Mouse (Mus musculus): Measurements from ENCODE around the gene Cux2. TPM values are rescaled to one million over a fixed set of nuclear protein-coding genes. Genes with fewer than 3 reads are reported as not detected.

Cux2 gene
- polyA plus RNA-seq, 1 experiment from 2014 or later, result 4.1 TPM

- Histone ChIP-seq H3K4me1 (0 out of 2 replicates have a peak, but pooled peaks cover 2% of the 10 kb centered on the region), H3K4me2 (replicated peaks) (no peak overlapping the region), H3K9ac (no peak overlapping the region), H3K36me3 (no peaks in the 10 kb centered on the region), H3K4me3 (replicated peaks) (no peak overlapping the region), H3K27ac (replicated peaks) (no peak overlapping the region), H3K9me3 (replicated peaks) (no peaks in the 10 kb centered on the region), H3K27me3 (0 out of 2 replicates have a peak, but pooled peaks cover 3% of the 10 kb centered on the region)
- WGBS, result 67% methylated on average over 6 of the region's 6 CpGs
- no peak for ATAC-seq (ENCODE audit: insufficient number of reproducible peaks, low FRiP score, low TSS enrichment, low read depth)
Observed at GRCm38 (mm10) chr5:121996701-121997100, 53.2 kb downstream of the Cux2 start.

GRCm38 (mm10) chr5:121994808-121995207 is 55.1 kb downstream of the Cux2 start:
- no peak overlapping the region for H3K27ac ChIP-seq (replicated peaks)
- 57% methylated on average over 12 of the region's 12 CpGs for WGBS

GRCm38 (mm10) chr5:121991914-121992313 is 58.0 kb downstream of the Cux2 start:
- Histone ChIP-seq H3K9ac (no peak overlapping the region), H3K27ac (replicated peaks) (no peak overlapping the region), H3K36me3 (no peaks in the 10 kb centered on the region), H3K9me3 (replicated peaks) (no peaks in the 10 kb centered on the region), H3K4me3 (replicated peaks) (no peak overlapping the region), H3K4me2 (replicated peaks) (no peak overlapping the region), H3K4me1 (no peaks in the 10 kb centered on the region), H3K27me3 (0 out of 2 replicates have a peak, but pooled peaks cover 3% of the 10 kb centered on the region)
- 42% methylated on average over 6 of the region's 6 CpGs for WGBS
- no peak for ATAC-seq (ENCODE audit: insufficient number of reproducible peaks, low FRiP score, low TSS enrichment, low read depth)

More at GRCm38 (mm10) chr5:121994808-121995207, 55.1 kb downstream of the Cux2 start:
- Histone ChIP-seq H3K4me1 (no peaks in the 10 kb centered on the region), H3K4me2 (replicated peaks) (no peak overlapping the region), H3K4me3 (replicated peaks) (no peak overlapping the region), H3K36me3 (no peaks in the 10 kb centered on the region), H3K9ac (no peak overlapping the region), H3K9me3 (replicated peaks) (no peaks in the 10 kb centered on the region), H3K27me3 (0 out of 2 replicates have a peak, but pooled peaks cover 3% of the 10 kb centered on the region)
- ATAC-seq (ENCODE audit: insufficient number of reproducible peaks, low FRiP score, low TSS enrichment, low read depth), result no peak

- Histone ChIP-seq H3K4me3 (replicated peaks) (no peak overlapping the region), H3K36me3 (no peaks in the 10 kb centered on the region), H3K4me1 (0 out of 2 replicates have a peak, but pooled peaks cover 8% of the 10 kb centered on the region), H3K9me3 (replicated peaks) (no peaks in the 10 kb centered on the region), H3K27ac (replicated peaks) (no peak overlapping the region), H3K4me2 (replicated peaks) (no peak overlapping the region), H3K27me3 (no peaks in the 10 kb centered on the region), H3K9ac (no peak overlapping the region)
- 68% methylated on average over 9 of the region's 9 CpGs for WGBS
- no peak for ATAC-seq (ENCODE audit: insufficient number of reproducible peaks, low FRiP score, low TSS enrichment, low read depth)
Observed at GRCm38 (mm10) chr5:121985855-121986254, 64.0 kb downstream of the Cux2 start.

GRCm38 (mm10) chr5:121981650-121982131 is 68.2 kb downstream of the Cux2 start:
- Histone ChIP-seq H3K27ac (replicated peaks) (no peak overlapping the region), H3K9me3 (replicated peaks) (no peaks in the 10 kb centered on the region), H3K4me3 (replicated peaks) (no peak overlapping the region), H3K4me2 (replicated peaks) (no peak overlapping the region), H3K27me3 (no peaks in the 10 kb centered on the region), H3K9ac (no peak overlapping the region), H3K36me3 (no peaks in the 10 kb centered on the region), H3K4me1 (0 out of 2 replicates have a peak, but pooled peaks cover 8% of the 10 kb centered on the region)
- whole genome bisulfite sequencing, result 12% methylated on average over 16 of the region's 16 CpGs
- no peak for ATAC-seq (ENCODE audit: insufficient number of reproducible peaks, low FRiP score, low TSS enrichment, low read depth)

GRCm38 (mm10) chr5:121976331-121976730 is 73.6 kb downstream of the Cux2 start:
- H3K9ac ChIP-seq, result no peak overlapping the region
- no peaks in the 10 kb centered on the region for H3K36me3 ChIP-seq
- no peak for ATAC-seq (ENCODE audit: insufficient number of reproducible peaks, low FRiP score, low TSS enrichment, low read depth)
- H3K4me1 ChIP-seq, result peaks cover 7% of the 10 kb centered on the region; the same call in 1 of the 2 replicates
- H3K27me3 ChIP-seq, result no peaks in the 10 kb centered on the region
- no peak overlapping the region for H3K4me2 ChIP-seq (replicated peaks)
- no peak overlapping the region for H3K4me3 ChIP-seq (replicated peaks)
- H3K27ac ChIP-seq (replicated peaks), result no peak overlapping the region
- H3K9me3 ChIP-seq (replicated peaks), result no peaks in the 10 kb centered on the region
- 84% methylated on average over 12 of the region's 12 CpGs for WGBS

GRCm38 (mm10) chr5:121973541-121973940 is 76.4 kb downstream of the Cux2 start:
- Histone ChIP-seq H3K9ac (no peak overlapping the region), H3K27ac (replicated peaks) (no peak overlapping the region), H3K36me3 (no peaks in the 10 kb centered on the region), H3K4me3 (replicated peaks) (no peak overlapping the region), H3K27me3 (no peaks in the 10 kb centered on the region), H3K4me1 (peaks cover 7% of the 10 kb centered on the region; the same call in 1 of the 2 replicates), H3K9me3 (replicated peaks) (no peaks in the 10 kb centered on the region), H3K4me2 (replicated peaks) (no peak overlapping the region)
- 51% methylated on average over 10 of the region's 10 CpGs for WGBS
- no peak for ATAC-seq (ENCODE audit: insufficient number of reproducible peaks, low FRiP score, low TSS enrichment, low read depth)

- Histone ChIP-seq H3K9ac (no peak overlapping the region), H3K27ac (replicated peaks) (no peak overlapping the region), H3K4me2 (replicated peaks) (no peak overlapping the region), H3K36me3 (no peaks in the 10 kb centered on the region), H3K9me3 (replicated peaks) (no peaks in the 10 kb centered on the region), H3K4me3 (replicated peaks) (no peak overlapping the region), H3K4me1 (peaks cover 7% of the 10 kb centered on the region; the same call in 1 of the 2 replicates), H3K27me3 (no peaks in the 10 kb centered on the region)
- WGBS, result 55% methylated on average over 23 of the region's 23 CpGs
- ATAC-seq (ENCODE audit: insufficient number of reproducible peaks, low FRiP score, low TSS enrichment, low read depth), result no peak
Observed at GRCm38 (mm10) chr5:121972680-121973192, 77.2 kb downstream of the Cux2 start.

- Histone ChIP-seq H3K4me1 (peaks cover 7% of the 10 kb centered on the region; the same call in 1 of the 2 replicates), H3K27me3 (no peaks in the 10 kb centered on the region; the same call in 1 of the 2 replicates), H3K36me3 (no peaks in the 10 kb centered on the region), H3K9me3 (replicated peaks) (no peaks in the 10 kb centered on the region), H3K4me3 (replicated peaks) (no peak overlapping the region), H3K9ac (no peak overlapping the region), H3K27ac (replicated peaks) (no peak overlapping the region), H3K4me2 (replicated peaks) (no peak overlapping the region)
- 74% methylated on average over 15 of the region's 15 CpGs for WGBS
- no peak for ATAC-seq (ENCODE audit: insufficient number of reproducible peaks, low FRiP score, low TSS enrichment, low read depth)
Observed at GRCm38 (mm10) chr5:121968999-121969398, 80.9 kb downstream of the Cux2 start.

- Histone ChIP-seq H3K9ac (no peak overlapping the region), H3K4me1 (peaks cover 7% of the 10 kb centered on the region; the same call in 1 of the 2 replicates), H3K27ac (replicated peaks) (no peak overlapping the region), H3K36me3 (no peaks in the 10 kb centered on the region), H3K4me3 (replicated peaks) (no peak overlapping the region), H3K4me2 (replicated peaks) (no peak overlapping the region), H3K9me3 (replicated peaks) (no peaks in the 10 kb centered on the region), H3K27me3 (no peaks in the 10 kb centered on the region; the same call in 1 of the 2 replicates)
- ATAC-seq (ENCODE audit: insufficient number of reproducible peaks, low FRiP score, low TSS enrichment, low read depth), result no peak
- 79% methylated on average over 15 of the region's 15 CpGs for WGBS
Observed at GRCm38 (mm10) chr5:121968416-121968815, 81.5 kb downstream of the Cux2 start.

GRCm38 (mm10) chr5:121967520-121967919 is 82.4 kb downstream of the Cux2 start:
- Histone ChIP-seq H3K4me2 (replicated peaks) (no peak overlapping the region), H3K9ac (no peak overlapping the region), H3K9me3 (replicated peaks) (no peaks in the 10 kb centered on the region), H3K27me3 (no peaks in the 10 kb centered on the region; the same call in 1 of the 2 replicates), H3K4me3 (replicated peaks) (no peak overlapping the region), H3K27ac (replicated peaks) (no peak overlapping the region), H3K36me3 (no peaks in the 10 kb centered on the region), H3K4me1 (peaks cover under 1% of the 10 kb centered on the region; the same call in 1 of the 2 replicates)
- WGBS, result 70% methylated on average over 5 of the region's 5 CpGs
- ATAC-seq (ENCODE audit: insufficient number of reproducible peaks, low FRiP score, low TSS enrichment, low read depth), result no peak

GRCm38 (mm10) chr5:121966940-121967339 is 83.0 kb downstream of the Cux2 start:
- 37% methylated on average over 16 of the region's 16 CpGs for WGBS
- no peak overlapping the region for H3K4me2 ChIP-seq (replicated peaks)

More at GRCm38 (mm10) chr5:121966940-121967339, 83.0 kb downstream of the Cux2 start:
- no peaks in the 10 kb centered on the region for H3K4me1 ChIP-seq
- no peaks in the 10 kb centered on the region for H3K36me3 ChIP-seq
- no peak overlapping the region for H3K27ac ChIP-seq (replicated peaks)
- H3K27me3 ChIP-seq, result no peaks in the 10 kb centered on the region; the same call in 1 of the 2 replicates
- no peak overlapping the region for H3K9ac ChIP-seq
- ATAC-seq (ENCODE audit: insufficient number of reproducible peaks, low FRiP score, low TSS enrichment, low read depth), result no peak
- H3K4me3 ChIP-seq (replicated peaks), result no peak overlapping the region
- no peaks in the 10 kb centered on the region for H3K9me3 ChIP-seq (replicated peaks)

All from embryonic facial prominence, embryonic 15.5 days (tissue).